Mouse (Mus musculus) neural tube, embryonic 14.5 days (tissue): ENCODE results near the gene Magea3. TPM values are rescaled to one million over a fixed set of nuclear protein-coding genes. Genes with fewer than 3 reads are reported as not detected.
"Not testable (repeated sequence)": the region's sequence is repeated elsewhere in the genome, so short reads cannot be mapped to it uniquely, and the experiment has no call there.

ENCODE experiments used
- ATAC-seq: fragments of 200-750 bp; cut with Nextera tagmentation; 2 replicates; pipeline ENCODE4 v1.8.0; 2017; ENCODE audit warnings: low read depth, mild to moderate bottlenecking, moderate TSS enrichment, moderate library complexity
- H3K27ac ChIP-seq: fragments of 300-500 bp; sonication (generic); 2 replicates; pipeline ENCODE4 v1.5.1; 2014; ENCODE audit warnings: low read depth, mild to moderate bottlenecking, control low read depth, low read length, moderate library complexity, mixed read lengths
- H3K27me3 ChIP-seq: fragments of 300-500 bp; sonication (generic); 2 replicates; pipeline ENCODE4 v1.6.1; 2014; ENCODE audit warnings: low read length; ENCODE audit not compliant: control insufficient read depth, insufficient read depth
- H3K36me3 ChIP-seq: fragments of 300-500 bp; sonication (generic); 2 replicates; pipeline ENCODE4 v1.6.1; 2014; ENCODE audit warnings: low read length, mixed read lengths; ENCODE audit not compliant: control insufficient read depth, insufficient read depth
- H3K4me1 ChIP-seq: fragments of 300-500 bp; sonication (generic); 2 replicates; pipeline ENCODE4 v1.6.1; 2014; ENCODE audit warnings: low read length; ENCODE audit not compliant: control insufficient read depth, insufficient read depth
- H3K4me2 ChIP-seq: fragments of 300-500 bp; sonication (generic); 2 replicates; pipeline ENCODE4 v1.6.1; 2014; ENCODE audit warnings: mild to moderate bottlenecking, low read depth, low read length, control low read depth
- H3K4me3 ChIP-seq: fragments of 300-500 bp; sonication (generic); 2 replicates; pipeline ENCODE4 v1.5.1; 2014; ENCODE audit warnings: low read depth, low read length, control low read depth, mixed read lengths
- H3K9ac ChIP-seq: fragments of 300-500 bp; sonication (generic); replicated peaks from 2 replicates; pipeline ENCODE4 v1.6.1; 2014; ENCODE audit warnings: low read depth, mild to moderate bottlenecking, control low read depth, low read length, mixed read lengths
- H3K9me3 ChIP-seq: fragments of 300-500 bp; sonication (generic); 2 replicates; pipeline ENCODE4 v1.6.1; 2016; ENCODE audit warnings: low read length; ENCODE audit not compliant: control insufficient read depth
- WGBS: fragments of 180-500 bp; shearing (Covaris S2); extraction: QIAGEN DNeasy Blood & Tissue Kit; methylation state at CpG from one replicate; pipeline ENCODE4 v1.1.7; 2014; 5-methylcytosine and 5-hydroxymethylcytosine counted together
- polyA plus RNA-seq: library from polyadenylated mRNA; unstranded; fragments of >200 nt; fragmentation: Nextera tagmentation; extraction: Ambion mirVana; gene quantifications from 2 replicates; pipeline ENCODE4 v1.2.1, GENCODE M21; 2014

Magea3 gene
- polyA plus RNA-seq = not detected in 2 replicates

DNA sequence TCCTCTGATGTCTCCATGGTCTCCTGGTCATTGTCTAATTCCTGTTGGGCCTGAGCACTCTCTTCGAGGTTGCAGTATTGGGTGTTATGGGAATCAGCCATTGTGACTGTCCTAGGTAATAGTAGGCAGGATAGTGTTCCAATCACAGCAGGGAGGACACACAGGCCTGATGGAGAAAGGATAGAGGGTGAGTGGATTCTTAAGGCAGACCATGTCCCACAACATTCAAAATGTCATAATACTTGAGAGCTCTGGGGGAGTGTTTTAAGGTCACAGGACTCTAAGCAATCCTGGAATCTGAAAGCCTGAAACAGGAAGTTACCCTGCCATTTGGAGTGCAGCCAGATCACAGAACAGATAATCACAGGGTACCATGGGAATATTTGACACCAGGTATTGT is at the start of gene Magea3:
Gene Magea3, minus strand, starts transcription at position 101 of the 400 bp plus-strand sequence.
- not testable (repeated sequence) for H3K27ac ChIP-seq, ATAC-seq, H3K4me2 ChIP-seq, H3K4me1 ChIP-seq, H3K27me3 ChIP-seq, H3K9me3 ChIP-seq, H3K9ac ChIP-seq, H3K4me3 ChIP-seq, H3K36me3 ChIP-seq
- WGBS = 60% methylated on average over 1 of the region's 1 CpGs

DNA sequence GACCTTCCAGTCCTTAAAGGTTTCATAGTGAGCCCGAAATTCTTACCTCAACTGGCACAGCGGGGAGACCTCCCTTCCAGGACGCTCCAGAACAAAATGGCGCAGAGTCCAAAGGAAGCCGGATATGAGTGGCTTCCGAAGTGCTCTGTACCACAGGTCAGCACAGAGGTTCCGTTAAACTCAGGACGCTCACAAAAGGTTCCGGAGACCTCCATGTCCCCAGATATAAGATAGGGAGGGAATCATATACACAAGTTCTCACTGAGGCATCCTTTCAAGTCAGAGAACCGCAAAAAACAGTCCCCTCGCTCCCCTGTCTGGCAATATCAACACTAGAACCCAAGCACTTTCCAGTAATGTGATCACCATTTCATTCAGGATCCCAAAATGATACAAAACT is 46.4 kb upstream of the Magea3 start, which contains the start of gene Magea8:
Gene Magea8, minus strand, starts transcription at position 101 of the 400 bp plus-strand sequence.
- not testable (repeated sequence) for H3K4me2 ChIP-seq, H3K27ac ChIP-seq, H3K9me3 ChIP-seq, H3K9ac ChIP-seq, H3K4me1 ChIP-seq, H3K36me3 ChIP-seq, ATAC-seq, H3K27me3 ChIP-seq, H3K4me3 ChIP-seq
- WGBS = 93% methylated on average over 7 of the region's 11 CpGs

DNA sequence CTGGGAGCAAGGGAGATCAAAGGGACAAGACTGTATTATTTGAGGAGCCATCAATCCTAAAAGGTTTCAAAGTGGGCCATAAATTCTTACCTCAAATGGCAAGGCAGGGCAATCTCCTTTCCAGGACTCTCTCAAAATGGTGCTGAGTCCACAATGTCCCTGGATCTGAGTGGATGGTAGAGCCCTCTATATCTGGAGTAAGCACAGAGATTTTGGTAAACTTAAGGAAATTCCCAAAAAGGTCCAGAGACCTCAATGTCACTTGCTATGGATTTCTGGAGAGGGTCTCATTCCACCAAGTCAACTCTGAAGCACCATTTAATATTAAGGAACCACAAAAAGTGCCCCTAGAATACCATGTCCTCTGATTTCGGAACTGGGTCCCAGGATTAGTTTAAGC is 13.4 kb downstream of the Magea3 start, which contains the start of gene Magea6:
Gene Magea6, minus strand, starts transcription at position 101 of the 400 bp plus-strand sequence.
- H3K9me3 ChIP-seq, H3K4me3 ChIP-seq, H3K27ac ChIP-seq, H3K27me3 ChIP-seq, H3K4me2 ChIP-seq, H3K9ac ChIP-seq, ATAC-seq, H3K4me1 ChIP-seq, H3K36me3 ChIP-seq: not testable (repeated sequence)
- WGBS = 65% methylated on average over 1 of the region's 1 CpGs

Other genes starting within 250 kb of the Magea3 start
- not detected in 2 replicates for gene Cldn34b1, start 59.2 kb downstream of the Magea3 start, polyA plus RNA-seq
- not detected in 2 replicates for gene Magea6, start 13.5 kb downstream of the Magea3 start, polyA plus RNA-seq
- not detected in 2 replicates for gene Magea8, start 46.3 kb upstream of the Magea3 start, polyA plus RNA-seq
- gene Magea5, start 113.6 kb upstream of the Magea3 start, polyA plus RNA-seq = not detected in 2 replicates
- gene Magea1, start 140.3 kb upstream of the Magea3 start, polyA plus RNA-seq = not detected in 2 replicates
- not detected in 2 replicates for gene Magea2, start 144.2 kb upstream of the Magea3 start, polyA plus RNA-seq
- not detected in 2 replicates for gene Cldn34b2, start 178.9 kb upstream of the Magea3 start, polyA plus RNA-seq